Mouse (Mus musculus) E14TG2a.4 (cell line): ENCODE measurements at regions not wholly inside any gene's neighbourhood (a gene's known extent, or its start where the extent isn't known, plus 50 kb on each side); places are given as distances from the start of the nearest gene placed in this dataset.

Source experiments
- CTCF ChIP-seq: conservative IDR thresholded peaks from 2 replicates; pipeline ENCODE4 v1.5.1; 2014; ENCODE audit warnings: low read length
- NANOG ChIP-seq: IDR thresholded peaks from 2 replicates; pipeline ENCODE4 v1.6.1; 2014; ENCODE audit warnings: borderline replicate concordance, low read length, mixed read lengths
- POU5F1 ChIP-seq: IDR thresholded peaks from 2 replicates; pipeline ENCODE4 v1.6.1; 2014; ENCODE audit warnings: low read length, borderline replicate concordance

GRCm38 (mm10) chr8:35930291-35930690 is 164.7 kb downstream of the Gm19410 start:
- TF ChIP-seq NANOG (peak; percentile 10; the same call in 1 of the 2 replicates), CTCF (no peak), POU5F1 (no peak)
